Mouse (Mus musculus) CH12.LX (cell line): ENCODE measurements at regions not wholly inside any gene's neighbourhood (a gene's known extent, or its start where the extent isn't known, plus 50 kb on each side); places are given as distances from the start of the nearest gene placed in this dataset.

Source experiments
- DNase-seq: peaks from one replicate; pipeline ENCODE4 v3.0.0-alpha.2; 2013; ENCODE audit errors: extremely low read depth
- H3K27ac ChIP-seq: 2 replicates; pipeline ENCODE4 v1.5.1; 2012; ENCODE audit warnings: low read depth, mild to moderate bottlenecking, control low read depth, moderate library complexity; ENCODE audit not compliant: insufficient read depth
- H3K27me3 ChIP-seq: replicated peaks from 2 replicates; pipeline ENCODE3; 2012; ENCODE audit warnings: inconsistent platforms
- H3K36me3 ChIP-seq, 2 experiments: replicated peaks in 1 of 2; 2 replicates each; pipeline versions ENCODE3 to v1.6.1; 2012; ENCODE audit warnings: inconsistent platforms in 1 of 2, low read length in 1 of 2, mild to moderate bottlenecking in 1 of 2, mixed read lengths in 1 of 2, moderate library complexity in 1 of 2; ENCODE audit not compliant: control insufficient read depth in 1 of 2, insufficient read depth in 1 of 2
- H3K4me1 ChIP-seq, 2 experiments: 2 replicates each; pipeline ENCODE4 v1.6.1; 2012; ENCODE audit warnings: inconsistent platforms in 1 of 2, moderate library complexity in 1 of 2; ENCODE audit not compliant: insufficient read depth in 2 of 2, control insufficient read depth in 1 of 2
- H3K4me2 ChIP-seq: 2 replicates; pipeline ENCODE4 v1.6.1; 2012; ENCODE audit warnings: low read depth, mild to moderate bottlenecking, control low read depth; ENCODE audit not compliant: poor library complexity, insufficient read depth, severe bottlenecking
- H3K4me3 ChIP-seq, 3 experiments: fragments of 150-350 bp in 1 of 3; sonication (generic) in 1 of 3; replicated peaks in 1 of 3; 2 replicates each; pipeline versions ENCODE3 to v1.5.1; 2011 to 2012; ENCODE audit warnings: low read depth in 2 of 3, low read length in 2 of 3, mild to moderate bottlenecking in 2 of 3, moderate library complexity in 2 of 3, control low read depth in 1 of 3, improper control_type of control experiment in 1 of 3, inconsistent platforms in 1 of 3, mixed read lengths in 1 of 3; ENCODE audit not compliant: poor library complexity in 1 of 3
- H3K79me2 ChIP-seq: replicated peaks from 2 replicates; pipeline ENCODE4 v1.6.1; 2012; ENCODE audit warnings: mild to moderate bottlenecking, moderate library complexity; ENCODE audit not compliant: control insufficient read depth, poor library complexity, insufficient read depth, severe bottlenecking; ENCODE audit errors: extremely low read depth
- H3K9ac ChIP-seq: 2 replicates; pipeline ENCODE4 v1.6.1; 2012; ENCODE audit warnings: low read depth, mild to moderate bottlenecking, control low read depth, moderate library complexity; ENCODE audit not compliant: insufficient read depth
- H3K9me3 ChIP-seq: replicated peaks from 2 replicates; pipeline ENCODE3; 2012; ENCODE audit warnings: low read length, inconsistent platforms, mixed read lengths
- BHLHE40 ChIP-seq: IDR thresholded peaks from 2 replicates; pipeline ENCODE4 v1.6.1; 2011; ENCODE audit warnings: mild to moderate bottlenecking, low read depth, low read length, improper control_type of control experiment
- CHD1 ChIP-seq: IDR thresholded peaks from 2 replicates; pipeline ENCODE4 v1.6.1; 2012; ENCODE audit warnings: low read depth, low read length, improper control_type of control experiment, inconsistent platforms
- CHD2 ChIP-seq: IDR thresholded peaks from 2 replicates; pipeline ENCODE4 v1.6.1; 2011; ENCODE audit warnings: low read length, improper control_type of control experiment
- ETS1 ChIP-seq: conservative IDR thresholded peaks from 2 replicates; pipeline ENCODE4 v1.6.1; 2012; ENCODE audit warnings: low read depth, mild to moderate bottlenecking, inconsistent platforms, low read length, improper control_type of control experiment, moderate library complexity
- JUN ChIP-seq: IDR thresholded peaks from 2 replicates; pipeline ENCODE4 v1.6.1; 2011; ENCODE audit warnings: low read depth, mild to moderate bottlenecking, low read length, improper control_type of control experiment, moderate library complexity; ENCODE audit not compliant: insufficient read depth
- KAT2A ChIP-seq: IDR thresholded peaks from 2 replicates; pipeline ENCODE4 v1.6.1; 2012; ENCODE audit warnings: low read length, improper control_type of control experiment, inconsistent platforms; ENCODE audit not compliant: insufficient replicate concordance
- MAFK ChIP-seq: IDR thresholded peaks from 2 replicates; pipeline ENCODE4 v1.6.1; 2011; ENCODE audit warnings: low read length, improper control_type of control experiment; ENCODE audit not compliant: insufficient replicate concordance
- MAZ ChIP-seq: IDR thresholded peaks from 2 replicates; pipeline ENCODE4 v1.6.1; 2012; ENCODE audit warnings: low read depth, mild to moderate bottlenecking, inconsistent platforms, low read length, improper control_type of control experiment, moderate library complexity
- MEF2A ChIP-seq: IDR thresholded peaks from 2 replicates; pipeline ENCODE4 v1.6.1; 2014; ENCODE audit warnings: low read depth, mild to moderate bottlenecking, inconsistent platforms, low read length, improper control_type of control experiment, borderline replicate concordance
- MXI1 ChIP-seq: IDR thresholded peaks from 2 replicates; pipeline ENCODE4 v1.6.1; 2011; ENCODE audit warnings: mild to moderate bottlenecking, low read depth, low read length, improper control_type of control experiment
- MYC ChIP-seq: IDR thresholded peaks from 2 replicates; pipeline ENCODE4 v1.6.1; 2011; ENCODE audit warnings: low read depth, mild to moderate bottlenecking, improper control_type of control experiment, low read length
- NELFE ChIP-seq: IDR thresholded peaks from 2 replicates; pipeline ENCODE4 v1.6.1; 2011; ENCODE audit warnings: low read depth, low read length, improper control_type of control experiment
- PAX5 ChIP-seq: IDR thresholded peaks from 2 replicates; pipeline ENCODE4 v1.6.1; 2012; ENCODE audit warnings: low read length, inconsistent platforms, mixed read lengths
- POLR2A ChIP-seq: IDR thresholded peaks from 2 replicates; pipeline ENCODE4 v1.6.1; 2011; ENCODE audit warnings: low read depth, mild to moderate bottlenecking, improper control_type of control experiment, low read length
- POLR2AphosphoS2 ChIP-seq: IDR thresholded peaks from 2 replicates; pipeline ENCODE4 v1.6.1; 2011; ENCODE audit warnings: low read depth, low read length, improper control_type of control experiment
- RAD21 ChIP-seq: IDR thresholded peaks from 2 replicates; pipeline ENCODE4 v1.6.1; 2011; ENCODE audit warnings: low read depth, mild to moderate bottlenecking, low read length, improper control_type of control experiment, moderate library complexity
- RCOR1 ChIP-seq: conservative IDR thresholded peaks from 2 replicates; pipeline ENCODE4 v1.6.1; 2012; ENCODE audit warnings: low read depth, mild to moderate bottlenecking, inconsistent platforms, low read length, improper control_type of control experiment
- SIN3A ChIP-seq: IDR thresholded peaks from 2 replicates; pipeline ENCODE4 v1.6.1; 2012; ENCODE audit warnings: low read length, improper control_type of control experiment, inconsistent platforms
- SMC3 ChIP-seq: IDR thresholded peaks from 2 replicates; pipeline ENCODE4 v1.6.1; 2011; ENCODE audit warnings: low read depth, low read length, improper control_type of control experiment
- USF1 ChIP-seq: IDR thresholded peaks from 2 replicates; pipeline ENCODE4 v1.6.1; 2014; ENCODE audit warnings: low read depth, mild to moderate bottlenecking, inconsistent platforms, low read length, improper control_type of control experiment
- USF2 ChIP-seq: conservative IDR thresholded peaks from 2 replicates; pipeline ENCODE4 v1.6.1; 2011; ENCODE audit warnings: low read depth, low read length, improper control_type of control experiment
- ZKSCAN1 ChIP-seq: IDR thresholded peaks from 2 replicates; pipeline ENCODE4 v1.6.1; 2012; ENCODE audit warnings: low read depth, inconsistent platforms, low read length, improper control_type of control experiment, borderline replicate concordance
- ZMIZ1 ChIP-seq: IDR thresholded peaks from 2 replicates; pipeline ENCODE4 v1.6.1; 2012; ENCODE audit warnings: low read depth, mild to moderate bottlenecking, inconsistent platforms, low read length, improper control_type of control experiment
- ZNF384 ChIP-seq: IDR thresholded peaks from 2 replicates; pipeline ENCODE4 v1.6.1; 2012; ENCODE audit warnings: low read depth, low read length, improper control_type of control experiment, inconsistent platforms
- dilution Hi-C: fragments of 300-500 bp; cut with MboI; formaldehyde crosslinking; loops from 2 replicates; pipeline ENCODE4 v1.14.3; 2020; ENCODE audit warnings: low sequenced_read_pairs; ENCODE audit not compliant: extremely low pct_unique_long_range_greater_than_20kb, extremely low pct_ligation_motif_present
- in situ Hi-C: fragments of 300-500 bp; cut with MboI; formaldehyde crosslinking; loops from 3 replicates; pipeline ENCODE4 v1.14.3; 2019; ENCODE audit warnings: low sequenced_read_pairs, low pct_ligation_motif_present, low pct_unique_long_range_greater_than_20kb, mixed read lengths

GRCm38 (mm10) chr12:64692196-64693169 lies 218.0 kb upstream of the Fscb start:
- in situ Hi-C loops: no loop called here
- no peak overlapping the region for H3K4me3 ChIP-seq
- H3K36me3 ChIP-seq: no peaks in the 10 kb centered on the region
- TF ChIP-seq RCOR1: no peak
- TF ChIP-seq POLR2AphosphoS2: no peak
- no peak for TF ChIP-seq ZNF384
- no peak for TF ChIP-seq CHD1
- TF ChIP-seq SIN3A: no peak
- TF ChIP-seq CHD2: no peak
- TF ChIP-seq ZKSCAN1: no peak
- TF ChIP-seq RAD21: no peak
- no peak for TF ChIP-seq BHLHE40
- no peak for TF ChIP-seq ZMIZ1
- TF ChIP-seq SMC3: no peak
- TF ChIP-seq USF2: no peak
- no peak for TF ChIP-seq MAZ
- no peak for TF ChIP-seq POLR2A
- H3K9me3 ChIP-seq: no peaks in the 10 kb centered on the region
- no peaks in the 10 kb centered on the region for H3K79me2 ChIP-seq
- H3K27me3 ChIP-seq: no peaks in the 10 kb centered on the region
- no peak overlapping the region for H3K9ac ChIP-seq
- DNase-seq: no peak
- H3K27ac ChIP-seq: no peak overlapping the region
- H3K4me2 ChIP-seq: no peak overlapping the region
- H3K4me1 ChIP-seq: no peaks in the 10 kb centered on the region; a peak in 1 of 4 replicates
- dilution Hi-C loops: no loop called here

- Histone ChIP-seq H3K27me3 (no peaks in the 10 kb centered on the region), H3K4me1 (no peaks in the 10 kb centered on the region; a peak in 1 of 4 replicates), H3K79me2 (no peaks in the 10 kb centered on the region), H3K36me3 (no peaks in the 10 kb centered on the region), H3K9me3 (no peaks in the 10 kb centered on the region), H3K9ac (no peak overlapping the region), H3K27ac (no peak overlapping the region), H3K4me3 (no peak overlapping the region), H3K4me2 (no peak overlapping the region)
- dilution Hi-C loops (no loop called here), in situ Hi-C loops (no loop called here)
- no peak for TF ChIP-seq ETS1
- TF ChIP-seq MYC: no peak
- no peak for TF ChIP-seq PAX5
- no peak for TF ChIP-seq KAT2A
- no peak for TF ChIP-seq MEF2A
- no peak for TF ChIP-seq JUN
- no peak for TF ChIP-seq NELFE
- no peak for TF ChIP-seq MXI1
- no peak for TF ChIP-seq RCOR1
- no peak for TF ChIP-seq ZNF384
- TF ChIP-seq MAFK: no peak
- TF ChIP-seq USF1: no peak
- peak; percentile 9 for DNase-seq
Measured at GRCm38 (mm10) chr12:64689642-64690041, 215.2 kb upstream of the Fscb start.
